Mouse (Mus musculus) embryonic facial prominence, embryonic 12.5 days (tissue): ENCODE data around the gene Htra1. TPM values are rescaled to one million over a fixed set of nuclear protein-coding genes. Genes with fewer than 3 reads are reported as not detected.

ENCODE experiments used
- ATAC-seq: fragments of 200-750 bp; cut with Nextera tagmentation; 2 replicates; pipeline ENCODE4 v1.8.0; 2017; ENCODE audit not compliant: insufficient number of reproducible peaks, insufficient read depth, low FRiP score, low TSS enrichment
- H3K27ac ChIP-seq: fragments of 300-500 bp; sonication (generic); 2 replicates; pipeline ENCODE4 v1.5.1; 2016; ENCODE audit warnings: mild to moderate bottlenecking
- H3K27me3 ChIP-seq: fragments of 300-500 bp; sonication (generic); 2 replicates; pipeline ENCODE4 v1.6.1; 2016; ENCODE audit warnings: mild to moderate bottlenecking, moderate library complexity
- H3K36me3 ChIP-seq: fragments of 300-500 bp; sonication (generic); 2 replicates; pipeline ENCODE4 v1.6.1; 2016; ENCODE audit warnings: mild to moderate bottlenecking
- H3K4me1 ChIP-seq: fragments of 300-500 bp; sonication (generic); 2 replicates; pipeline ENCODE4 v1.6.1; 2016
- H3K4me2 ChIP-seq: fragments of 300-500 bp; sonication (generic); replicated peaks from 2 replicates; pipeline ENCODE4 v1.6.1; 2016; ENCODE audit warnings: mild to moderate bottlenecking, moderate library complexity
- H3K4me3 ChIP-seq: fragments of 300-500 bp; sonication (generic); 2 replicates; pipeline ENCODE4 v1.5.1; 2016; ENCODE audit warnings: mild to moderate bottlenecking
- H3K9ac ChIP-seq: fragments of 300-500 bp; sonication (generic); 2 replicates; pipeline ENCODE4 v1.6.1; 2016; ENCODE audit warnings: mild to moderate bottlenecking, moderate library complexity
- H3K9me3 ChIP-seq: fragments of 300-500 bp; sonication (generic); 2 replicates; pipeline ENCODE4 v1.6.1; 2016; ENCODE audit warnings: mild to moderate bottlenecking, moderate library complexity
- WGBS: fragments of 180-500 bp; shearing (Covaris S2); methylation state at CpG from one replicate; pipeline ENCODE4 v1.1.7; 2016; 5-methylcytosine and 5-hydroxymethylcytosine counted together
- microRNA-seq: library from miRNA; unstranded; fragments of <30 nt; microRNA quantifications from one replicate; pipeline ENCODE4, GENCODE M21; 2017
- polyA plus RNA-seq: library from polyadenylated mRNA; unstranded; fragments of >200 nt; fragmentation: Nextera tagmentation; extraction: Ambion mirVana; gene quantifications from 2 replicates; pipeline ENCODE4 v1.2.1, GENCODE M21; 2016

Htra1 gene
- polyA plus RNA-seq, 1 experiment from 2014 or later: 16.2 TPM

- no peak within 1 kb of the TSS for H3K4me3 ChIP-seq
- no peak within 1 kb of the TSS for H3K4me2 ChIP-seq
- no peaks in the 10 kb centered on the region for H3K27me3 ChIP-seq
- H3K36me3 ChIP-seq: no peaks in the 10 kb centered on the region
- no peak for ATAC-seq
- H3K9ac ChIP-seq: no peak within 1 kb of the TSS
- 84% methylated on average over 5 of the region's 5 CpGs for WGBS
- no peaks in the 10 kb centered on the region for H3K4me1 ChIP-seq
- H3K9me3 ChIP-seq: no peaks in the 10 kb centered on the region
- H3K27ac ChIP-seq: no peak within 1 kb of the TSS
These were observed 95.8 kb downstream of the Htra1 start, which contains the start of gene Dmbt1 for GRCm38 (mm10) chr7:131031755-131032154. TSS of gene Dmbt1 (plus strand) at chr7:131032053.

Small RNAs within 50 kb of the gene (microRNA-seq; reads per million reads assigned to microRNA genes)
- not detected for gene Mir7061

Other genes starting within 250 kb of the Htra1 start
- 0.04 TPM in 1 of 2 replicates, not detected in the other for gene Btbd16, start 162.0 kb upstream of the Htra1 start, polyA plus RNA-seq
- 44.1 and 45.1 TPM in 2 replicates for gene Plekha1, start 70.4 kb upstream of the Htra1 start, polyA plus RNA-seq
- gene Dmbt1, start 95.9 kb downstream of the Htra1 start, polyA plus RNA-seq: not detected in 2 replicates
- not detected in 2 replicates for gene 4933402N03Rik, start 210.2 kb downstream of the Htra1 start, polyA plus RNA-seq
- not detected in 2 replicates for gene 5430419D17Rik, start 238.3 kb downstream of the Htra1 start, polyA plus RNA-seq